Mouse (Mus musculus): ENCODE data around the gene Ube2t. TPM values are rescaled to one million over a fixed set of nuclear protein-coding genes. Genes with fewer than 3 reads are reported as not detected.

The Ube2t gene
- polyA plus RNA-seq, 1 experiment from 2014 or later, result 27.7 TPM

- Histone ChIP-seq H3K4me2 (replicated peaks) (no peak overlapping the region), H3K4me3 (no peak overlapping the region), H3K9me3 (no peaks in the 10 kb centered on the region), H3K9ac (no peak overlapping the region), H3K27me3 (replicated peaks) (no peaks in the 10 kb centered on the region), H3K4me1 (no peaks in the 10 kb centered on the region), H3K36me3 (no peaks in the 10 kb centered on the region), H3K27ac (no peak overlapping the region)
- ATAC-seq (ENCODE audit: low FRiP score, low read depth), result no peak
- whole genome bisulfite sequencing, result 84% methylated on average over 7 of the region's 7 CpGs
These were observed 34.1 kb downstream of the Ube2t start for GRCm38 (mm10) chr1:134996471-134996870.

DNA sequence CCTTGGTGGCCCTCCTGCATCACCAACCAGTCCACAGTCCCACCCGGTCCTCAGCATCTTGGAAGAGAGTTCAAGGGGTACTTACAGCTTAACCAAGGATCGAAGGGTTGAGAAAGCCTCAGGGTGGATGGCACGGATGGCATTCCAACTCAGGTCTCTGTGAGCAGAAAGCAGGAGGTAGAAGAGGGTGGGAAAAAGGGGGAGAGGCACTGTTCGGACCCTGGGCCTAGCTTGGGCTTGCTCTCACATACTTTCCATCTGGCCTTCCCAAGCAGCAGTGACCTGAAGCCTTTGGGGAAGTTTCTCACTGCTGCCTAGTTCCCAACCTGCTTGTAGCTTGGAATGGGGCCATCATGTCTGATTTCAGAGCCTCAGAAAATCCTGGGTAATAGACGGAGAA is 35.2 kb downstream of the Ube2t start:
- ATAC-seq (ENCODE audit: low FRiP score, low read depth), result no peak
- Histone ChIP-seq H3K27ac (no peak overlapping the region), H3K36me3 (no peaks in the 10 kb centered on the region), H3K9me3 (no peaks in the 10 kb centered on the region), H3K27me3 (replicated peaks) (no peaks in the 10 kb centered on the region), H3K4me1 (no peaks in the 10 kb centered on the region), H3K4me3 (no peak overlapping the region), H3K9ac (no peak overlapping the region), H3K4me2 (replicated peaks) (no peak overlapping the region)
- 81% methylated on average over 5 of the region's 5 CpGs for WGBS

- no peak overlapping the region for H3K4me3 ChIP-seq
- H3K9me3 ChIP-seq, result no peaks in the 10 kb centered on the region
- H3K4me1 ChIP-seq, result no peaks in the 10 kb centered on the region
- no peak for ATAC-seq (ENCODE audit: low FRiP score, low read depth)
- WGBS, result 91% methylated on average over 8 of the region's 8 CpGs
- H3K4me2 ChIP-seq (replicated peaks), result no peak overlapping the region
- H3K27me3 ChIP-seq (replicated peaks), result no peaks in the 10 kb centered on the region
- H3K9ac ChIP-seq, result no peak overlapping the region
- H3K27ac ChIP-seq, result no peak overlapping the region
- H3K36me3 ChIP-seq, result no peaks in the 10 kb centered on the region
These were observed 35.9 kb downstream of the Ube2t start for GRCm38 (mm10) chr1:134998231-134998630.

- H3K27me3 ChIP-seq (replicated peaks), result no peaks in the 10 kb centered on the region
These were observed 38.2 kb downstream of the Ube2t start for GRCm38 (mm10) chr1:135000527-135000926.

DNA sequence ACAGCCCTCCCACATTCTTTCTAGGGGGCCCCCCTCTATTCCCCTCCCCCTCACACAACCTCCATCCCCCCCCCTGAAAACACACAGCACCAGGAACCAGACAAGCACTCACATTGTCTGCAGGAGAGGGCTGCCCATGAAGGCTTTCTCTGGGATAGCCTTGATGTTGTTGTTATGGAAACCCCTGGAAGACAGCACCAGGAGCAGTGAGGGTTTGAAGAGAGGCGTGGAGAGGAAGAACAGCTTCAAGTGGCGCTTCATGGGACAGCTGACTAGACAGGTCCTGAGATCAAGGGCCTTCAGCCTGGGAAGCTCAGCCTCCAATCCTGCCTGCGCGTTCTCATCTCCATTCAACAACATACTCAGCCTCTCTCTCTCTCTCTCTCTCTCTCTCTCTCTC is 41.0 kb downstream of the Ube2t start:
- no peaks in the 10 kb centered on the region for H3K27me3 ChIP-seq (replicated peaks)
- no peak overlapping the region for H3K27ac ChIP-seq
- no peaks in the 10 kb centered on the region for H3K4me1 ChIP-seq
- H3K4me2 ChIP-seq (replicated peaks), result no peak overlapping the region
- H3K4me3 ChIP-seq, result no peak overlapping the region
- H3K9ac ChIP-seq, result no peak overlapping the region
- no peaks in the 10 kb centered on the region for H3K36me3 ChIP-seq
- no peak for ATAC-seq (ENCODE audit: low FRiP score, low read depth)
- no peaks in the 10 kb centered on the region for H3K9me3 ChIP-seq
- WGBS, result 60% methylated on average over 4 of the region's 4 CpGs

More at GRCm38 (mm10) chr1:135000527-135000926, 38.2 kb downstream of the Ube2t start:
- no peak for ATAC-seq (ENCODE audit: low FRiP score, low read depth)
- Histone ChIP-seq H3K9ac (no peak overlapping the region), H3K27ac (no peak overlapping the region), H3K4me3 (no peak overlapping the region), H3K4me2 (replicated peaks) (no peak overlapping the region), H3K9me3 (no peaks in the 10 kb centered on the region), H3K36me3 (no peaks in the 10 kb centered on the region), H3K4me1 (no peaks in the 10 kb centered on the region)
- WGBS, result 78% methylated on average over 9 of the region's 9 CpGs

- WGBS, result 37% methylated on average over 7 of the region's 7 CpGs
- no peak overlapping the region for H3K4me3 ChIP-seq
- H3K9ac ChIP-seq, result no peak overlapping the region
These were observed 43.3 kb downstream of the Ube2t start for GRCm38 (mm10) chr1:135005696-135006095.

GRCm38 (mm10) chr1:135009833-135010232 is 47.5 kb downstream of the Ube2t start:
- Histone ChIP-seq H3K27me3 (replicated peaks) (no peaks in the 10 kb centered on the region), H3K4me1 (peaks cover 2% of the 10 kb centered on the region), H3K4me2 (replicated peaks) (no peak overlapping the region), H3K9ac (no peak overlapping the region), H3K9me3 (no peaks in the 10 kb centered on the region), H3K27ac (no peak overlapping the region), H3K4me3 (no peak overlapping the region), H3K36me3 (no peaks in the 10 kb centered on the region)
- 84% methylated on average over 3 of the region's 3 CpGs for WGBS
- no peak for ATAC-seq (ENCODE audit: low FRiP score, low read depth)

More at GRCm38 (mm10) chr1:135005696-135006095, 43.3 kb downstream of the Ube2t start:
- no peak for ATAC-seq (ENCODE audit: low FRiP score, low read depth)
- Histone ChIP-seq H3K4me1 (no peaks in the 10 kb centered on the region), H3K27me3 (replicated peaks) (no peaks in the 10 kb centered on the region), H3K36me3 (no peaks in the 10 kb centered on the region), H3K27ac (no peak overlapping the region), H3K4me2 (replicated peaks) (no peak overlapping the region), H3K9me3 (no peaks in the 10 kb centered on the region)

- Histone ChIP-seq H3K4me2 (replicated peaks) (no peak overlapping the region), H3K4me3 (no peak overlapping the region), H3K27ac (no peak overlapping the region), H3K9me3 (no peaks in the 10 kb centered on the region), H3K4me1 (peaks cover 8% of the 10 kb centered on the region), H3K27me3 (replicated peaks) (no peaks in the 10 kb centered on the region), H3K9ac (no peak overlapping the region), H3K36me3 (no peaks in the 10 kb centered on the region)
- ATAC-seq (ENCODE audit: low FRiP score, low read depth), result no peak
- WGBS, result 94% methylated on average over 5 of the region's 5 CpGs
These were observed 49.5 kb downstream of the Ube2t start for GRCm38 (mm10) chr1:135011912-135012311.

- WGBS, result 84% methylated on average over 9 of the region's 9 CpGs
- Histone ChIP-seq H3K36me3 (no peaks in the 10 kb centered on the region), H3K27me3 (replicated peaks) (no peaks in the 10 kb centered on the region), H3K27ac (no peak overlapping the region), H3K4me2 (replicated peaks) (no peak overlapping the region), H3K4me3 (no peak overlapping the region), H3K9ac (no peak overlapping the region), H3K4me1 (peaks cover 8% of the 10 kb centered on the region), H3K9me3 (no peaks in the 10 kb centered on the region)
- no peak for ATAC-seq (ENCODE audit: low FRiP score, low read depth)
These were observed 50.1 kb downstream of the Ube2t start for GRCm38 (mm10) chr1:135012472-135012871.

GRCm38 (mm10) chr1:135014921-135015445 is 52.6 kb downstream of the Ube2t start:
- Histone ChIP-seq H3K4me3 (no peak overlapping the region), H3K27ac (no peak overlapping the region), H3K4me1 (peaks cover 21% of the 10 kb centered on the region), H3K9me3 (no peaks in the 10 kb centered on the region), H3K9ac (no peak overlapping the region), H3K36me3 (no peaks in the 10 kb centered on the region), H3K27me3 (replicated peaks) (no peaks in the 10 kb centered on the region), H3K4me2 (replicated peaks) (no peak overlapping the region)
- no peak for ATAC-seq (ENCODE audit: low FRiP score, low read depth)
- 19% methylated on average over 10 of the region's 10 CpGs for WGBS

GRCm38 (mm10) chr1:135016907-135017655 is 54.7 kb downstream of the Ube2t start:
- H3K4me3 ChIP-seq, result no peak overlapping the region
- no peaks in the 10 kb centered on the region for H3K9me3 ChIP-seq
- no peaks in the 10 kb centered on the region for H3K27me3 ChIP-seq (replicated peaks)
- ATAC-seq (ENCODE audit: low FRiP score, low read depth), result no peak
- H3K4me1 ChIP-seq, result peaks cover 36% of the 10 kb centered on the region
- WGBS, result 78% methylated on average over 10 of the region's 10 CpGs
- H3K36me3 ChIP-seq, result no peaks in the 10 kb centered on the region
- no peak overlapping the region for H3K9ac ChIP-seq
- no peak overlapping the region for H3K27ac ChIP-seq
- no peak overlapping the region for H3K4me2 ChIP-seq (replicated peaks)

- 95% methylated on average over 2 of the region's 2 CpGs for WGBS
- no peaks in the 10 kb centered on the region for H3K9me3 ChIP-seq
- no peak overlapping the region for H3K27ac ChIP-seq
- ATAC-seq (ENCODE audit: low FRiP score, low read depth), result no peak
- no peak overlapping the region for H3K9ac ChIP-seq
- peaks cover 36% of the 10 kb centered on the region for H3K4me1 ChIP-seq
- no peak overlapping the region for H3K4me2 ChIP-seq (replicated peaks)
- no peaks in the 10 kb centered on the region for H3K36me3 ChIP-seq
- H3K27me3 ChIP-seq (replicated peaks), result no peaks in the 10 kb centered on the region
- no peak overlapping the region for H3K4me3 ChIP-seq
These were observed 55.3 kb downstream of the Ube2t start for GRCm38 (mm10) chr1:135017656-135018015.
